Mouse (Mus musculus): ENCODE measurements around the gene Trappc1.
"Not testable (repeated sequence)": the region's sequence is repeated elsewhere in the genome, so short reads cannot be mapped to it uniquely, and the experiment has no call there.

The Trappc1 gene

DNA sequence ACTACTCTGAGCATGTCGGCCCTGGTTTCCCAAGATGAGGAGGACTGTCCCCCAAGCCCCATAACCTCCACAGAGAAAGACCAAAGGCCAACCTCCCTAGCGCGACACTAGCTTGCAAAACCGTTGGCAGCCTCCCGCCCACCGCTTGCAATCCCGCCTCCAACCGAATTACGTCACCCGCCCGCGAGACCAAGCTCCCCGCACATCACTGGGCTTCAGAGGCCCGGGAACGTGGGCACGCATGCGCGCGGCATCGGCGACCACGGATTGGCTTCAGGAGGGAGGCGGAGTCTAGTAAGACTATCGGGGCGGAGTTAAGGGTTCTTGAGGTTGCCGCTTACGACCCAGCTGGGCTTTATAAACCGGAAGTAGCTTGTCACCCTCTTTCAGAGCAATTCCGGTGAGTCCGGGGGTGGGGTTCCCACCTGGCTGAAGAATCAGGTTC is at the start of gene Trappc1, which contains the start of gene Cntrob:
TSS of gene Trappc1 (plus strand) at position 314 of the 445 bp plus-strand sequence.
TSS of gene Cntrob (minus strand) at position 109 of the 445 bp plus-strand sequence.
- DNase-seq: peak; percentile 99

DNA sequence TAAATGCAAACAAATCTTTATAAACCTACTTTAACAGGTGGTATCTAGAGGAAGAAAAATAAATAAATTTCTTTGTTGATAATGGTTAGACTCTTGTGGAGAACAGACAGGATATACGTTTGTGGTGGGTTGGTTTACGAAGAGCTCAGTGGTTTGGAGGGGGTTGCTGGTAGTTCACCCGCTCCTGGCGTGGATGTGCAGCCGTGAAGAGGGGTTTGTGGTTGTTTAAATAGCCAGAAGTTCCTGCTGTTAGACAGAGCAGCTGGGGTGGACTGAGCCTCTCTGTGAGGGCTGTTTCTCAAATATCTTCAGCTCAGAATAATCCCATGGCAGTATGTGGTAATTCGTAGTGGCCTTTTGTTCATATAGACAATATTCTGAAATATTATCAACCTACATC is 48.1 kb upstream of the Trappc1 start:
- no peak for DNase-seq

DNA sequence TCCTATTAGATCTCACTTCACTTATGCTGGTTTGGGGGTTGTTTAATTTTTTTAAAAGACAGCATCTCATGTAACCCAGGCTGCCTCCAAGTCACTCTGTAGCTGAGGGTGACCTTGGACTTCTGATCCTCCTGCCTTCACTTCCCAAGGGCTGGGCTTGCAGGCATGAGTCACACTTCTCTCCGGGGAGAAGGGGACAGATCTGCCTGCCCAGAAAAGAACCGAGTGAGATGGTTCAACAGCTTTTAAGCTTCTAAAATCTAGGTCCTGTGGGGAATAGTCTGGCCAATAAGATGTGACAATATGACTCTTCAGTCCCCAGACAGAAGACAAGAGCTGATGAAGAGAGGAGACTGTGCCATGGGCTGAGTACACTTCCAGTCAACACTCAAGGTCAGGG is 47.7 kb upstream of the Trappc1 start:
- no peak for DNase-seq

DNA sequence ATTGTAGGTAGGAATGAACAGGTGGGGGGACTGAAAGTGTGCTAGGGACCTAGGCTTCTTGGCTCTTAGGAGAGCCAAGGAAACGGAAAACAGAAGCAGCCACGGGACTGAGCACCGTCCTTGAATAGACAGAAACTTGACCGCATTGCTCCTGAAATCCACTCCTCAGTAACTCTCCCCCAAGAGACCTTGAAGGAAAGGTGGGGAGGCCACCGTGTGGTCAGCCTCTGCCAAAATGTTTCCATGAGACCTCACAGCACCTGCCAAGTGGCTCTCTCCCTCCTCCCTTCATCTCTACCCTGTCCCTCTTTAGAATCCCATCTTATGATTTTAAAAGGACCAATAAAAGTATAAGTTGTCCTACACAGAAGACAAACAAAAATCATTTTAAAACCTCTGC is 46.5 kb upstream of the Trappc1 start:
- DNase-seq: no peak

DNA sequence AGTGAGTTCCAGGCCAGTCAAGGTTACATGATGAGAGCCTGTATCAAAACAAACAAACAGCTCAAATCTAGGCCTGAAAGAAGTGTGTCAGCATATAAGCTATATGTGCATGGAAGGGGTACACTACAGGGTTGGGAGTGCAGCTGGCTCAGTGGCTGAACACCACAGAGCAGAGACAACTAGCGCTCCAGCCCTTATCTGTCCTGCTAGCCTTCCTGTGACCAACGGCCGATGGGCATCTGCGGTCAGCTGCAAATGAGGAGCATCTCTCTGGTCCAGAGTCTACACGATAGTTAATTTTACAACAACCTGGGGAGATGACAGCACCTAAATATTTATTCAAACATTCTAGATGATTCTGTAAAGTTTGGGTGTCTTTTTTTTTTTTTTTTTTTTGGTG is 32.7 kb upstream of the Trappc1 start:
- no peak for DNase-seq

DNA sequence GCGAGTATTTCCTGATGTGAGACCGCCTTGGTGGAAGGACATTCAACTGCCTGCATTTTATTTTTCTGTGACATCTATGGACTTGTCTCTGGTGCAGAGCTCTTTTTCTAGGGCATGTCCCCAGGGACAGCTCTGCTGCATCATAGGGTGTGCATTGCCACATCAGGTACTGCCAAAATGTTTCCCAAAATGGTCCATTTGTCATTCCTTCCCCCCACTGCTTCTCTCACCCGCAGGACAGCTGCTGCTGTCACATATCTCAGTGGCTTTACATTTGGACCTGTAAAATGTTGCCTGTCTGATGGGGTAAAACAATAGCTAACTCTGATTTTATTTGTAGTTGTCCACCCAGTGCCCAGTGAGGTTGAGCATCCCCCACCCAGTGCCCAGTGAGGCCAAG is 28.5 kb upstream of the Trappc1 start:
- no peak for DNase-seq

DNA sequence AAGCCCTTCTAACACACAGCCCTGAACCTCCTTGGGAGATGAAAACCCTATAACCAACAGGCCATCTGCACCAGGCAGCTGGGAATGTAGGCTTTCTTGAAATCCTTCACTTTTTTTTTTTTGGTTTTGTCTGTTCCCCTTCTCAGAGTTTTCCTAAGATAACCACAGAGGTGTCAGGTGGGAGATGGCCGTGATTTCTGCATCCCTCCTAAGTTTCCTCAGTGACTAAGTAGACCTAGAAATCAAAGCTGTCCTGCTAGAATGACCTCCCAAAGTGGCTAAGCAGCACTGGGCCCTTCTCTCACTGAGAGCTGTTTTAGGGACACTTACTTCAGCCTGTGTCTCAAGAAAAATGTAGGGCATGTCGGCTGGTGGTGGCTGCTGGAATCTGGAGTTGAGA is 26.0 kb upstream of the Trappc1 start:
- no peak for DNase-seq

DNA sequence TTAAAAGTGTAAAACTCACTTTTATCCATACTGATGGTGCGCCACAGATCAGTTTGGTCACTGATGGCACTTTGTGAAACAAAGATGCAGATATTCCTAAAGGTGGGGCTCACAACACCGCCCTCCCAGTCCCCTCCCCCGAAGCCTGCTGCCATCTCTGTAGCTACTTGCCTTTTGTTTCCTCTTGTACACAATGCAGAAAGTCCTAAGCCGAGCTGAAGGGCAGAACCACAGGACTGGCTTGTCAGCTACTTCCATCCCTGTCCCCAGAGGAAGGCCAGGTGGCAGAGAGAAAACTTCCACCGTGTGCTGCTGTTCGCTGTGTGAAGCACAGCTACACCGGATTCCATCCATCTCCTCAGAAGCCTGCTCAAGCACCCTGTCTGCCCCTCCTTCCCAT is 25.5 kb upstream of the Trappc1 start:
- DNase-seq: no peak

DNA sequence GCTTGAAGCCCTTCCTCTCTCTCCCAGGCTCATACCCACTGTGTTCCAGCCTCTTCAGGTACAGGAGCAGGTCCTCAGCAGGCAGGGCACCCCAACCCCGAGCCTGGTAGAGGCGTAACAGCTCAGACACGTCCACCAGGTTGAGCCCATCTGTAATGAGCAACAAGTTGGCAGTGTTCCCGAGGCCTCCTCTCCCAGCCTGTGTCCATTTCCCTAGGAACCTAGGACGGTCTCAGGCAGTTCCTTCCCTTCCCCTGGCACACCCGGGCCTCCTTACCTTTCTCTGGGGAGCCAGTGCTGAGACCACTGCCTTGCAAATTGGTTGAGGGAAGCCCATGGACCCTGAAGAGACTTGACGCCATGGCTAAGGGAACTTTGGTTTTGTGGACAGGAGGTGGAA is 21.0 kb upstream of the Trappc1 start:
- DNase-seq: no peak

DNA sequence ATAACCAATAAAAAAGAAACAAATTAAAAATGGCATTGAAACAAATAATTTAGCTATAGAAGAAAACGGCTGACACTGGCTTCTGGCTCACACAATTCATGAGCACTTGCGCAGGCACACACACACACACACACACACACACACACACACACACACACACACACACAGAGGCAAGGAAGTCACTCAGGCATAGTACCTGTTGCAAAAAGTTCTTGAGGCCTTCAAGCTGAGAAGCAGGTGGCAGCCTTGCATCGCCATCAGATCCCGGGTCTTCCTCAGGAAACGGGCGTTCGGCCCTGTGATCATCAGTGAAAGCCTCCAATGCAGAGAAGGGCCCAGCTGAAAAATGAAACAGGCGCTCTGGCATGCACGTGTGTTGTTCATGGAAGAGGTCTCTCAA is 18.5 kb upstream of the Trappc1 start:
- no peak for DNase-seq

DNA sequence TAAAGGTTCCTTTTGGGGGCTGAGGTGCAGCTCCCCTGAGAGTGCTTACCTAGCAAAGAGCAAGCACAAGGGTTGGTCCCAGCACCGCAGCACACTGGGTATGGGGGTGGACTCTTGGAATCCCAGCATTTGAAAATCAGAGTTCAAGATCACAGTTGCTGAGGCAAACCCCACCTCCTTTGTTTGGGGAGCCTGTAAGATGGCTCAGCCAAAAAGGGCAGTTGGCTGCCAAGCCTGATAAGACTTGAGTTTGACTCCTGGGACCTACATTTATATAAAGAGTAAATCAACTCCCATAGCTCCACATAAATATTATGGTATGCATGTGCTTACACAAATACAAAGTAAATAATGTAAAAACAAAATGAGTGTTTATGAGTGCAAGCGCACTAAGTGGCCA is 17.7 kb upstream of the Trappc1 start:
- no peak for DNase-seq

DNA sequence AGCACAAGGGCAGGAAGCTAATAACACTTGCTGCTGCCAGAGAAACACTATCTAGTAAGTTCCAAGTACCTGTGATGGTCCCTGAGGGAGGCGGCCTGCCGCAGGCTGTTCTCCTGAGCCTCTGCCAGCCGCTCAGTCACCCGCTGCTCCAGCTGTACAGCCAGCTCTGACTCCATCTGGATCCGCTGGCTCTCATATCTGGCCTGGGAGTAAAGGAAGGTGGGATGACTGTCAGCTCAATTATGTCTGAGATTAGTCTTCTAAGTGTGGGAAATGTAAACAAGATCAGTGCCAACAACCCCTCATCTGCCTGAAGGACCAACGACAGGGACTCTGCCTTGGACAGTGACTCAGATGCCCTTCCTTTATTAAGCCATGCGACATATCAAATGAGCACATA is 12.5 kb upstream of the Trappc1 start:
- no peak for DNase-seq

DNA sequence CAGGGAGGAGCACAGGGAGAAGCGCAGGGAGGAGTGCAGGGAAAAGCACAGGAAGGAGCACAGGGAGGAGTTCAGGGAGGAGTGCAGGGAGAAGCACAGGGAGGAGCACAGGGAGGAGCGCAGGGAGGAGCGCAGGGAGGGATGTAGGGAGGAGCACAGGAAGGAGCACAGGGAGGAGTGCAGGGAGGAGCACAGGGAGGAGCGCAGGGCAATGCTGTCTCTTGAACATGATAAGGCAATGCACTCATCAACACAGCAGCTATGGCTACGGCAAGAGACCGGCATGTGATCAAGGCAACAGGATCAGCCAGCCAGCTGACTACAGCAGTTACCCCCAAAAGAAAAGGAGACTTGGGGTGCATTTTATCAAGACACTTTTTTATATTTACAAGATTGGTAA is 7.4 kb upstream of the Trappc1 start:
- no peak for DNase-seq

DNA sequence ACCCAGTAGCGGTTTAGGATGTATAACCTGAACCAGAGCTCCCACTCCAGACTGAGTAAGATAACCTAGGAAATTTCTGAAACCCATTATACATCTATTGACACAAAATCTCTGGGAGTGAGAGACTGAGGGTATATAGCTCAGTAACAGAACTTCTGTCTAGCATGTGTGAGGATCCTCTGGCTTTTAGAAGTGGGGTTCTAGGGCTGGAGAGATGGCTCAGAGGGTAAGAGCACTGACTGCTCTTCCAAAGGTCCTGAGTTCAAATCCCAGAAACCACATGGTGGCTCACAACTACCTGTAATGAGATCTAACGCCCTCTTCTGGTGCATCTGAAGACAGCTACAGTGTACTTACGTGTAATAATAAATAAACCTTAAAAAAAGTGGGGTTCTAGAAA is 5.8 kb upstream of the Trappc1 start:
- not testable (repeated sequence) for DNase-seq

DNA sequence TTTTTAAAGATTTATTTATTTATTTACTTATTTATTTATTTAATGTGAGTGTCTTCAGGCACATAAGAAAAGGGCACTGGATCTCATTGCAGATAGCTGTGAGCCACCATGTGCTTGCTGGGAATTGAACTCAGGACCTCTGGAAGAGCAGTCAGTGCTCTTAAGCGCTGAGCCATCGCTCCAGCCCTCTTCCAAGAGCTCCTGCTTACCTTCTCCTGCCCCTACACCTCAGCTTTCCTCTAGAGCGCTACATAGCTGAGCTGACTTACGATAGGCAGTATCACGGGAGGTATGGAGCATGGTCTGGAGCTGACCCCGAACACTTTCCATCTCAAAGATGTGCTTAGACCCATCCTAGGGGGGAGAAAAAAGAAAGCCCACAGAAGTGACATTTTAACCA is 2.2 kb upstream of the Trappc1 start:
- DNase-seq: no peak

DNA sequence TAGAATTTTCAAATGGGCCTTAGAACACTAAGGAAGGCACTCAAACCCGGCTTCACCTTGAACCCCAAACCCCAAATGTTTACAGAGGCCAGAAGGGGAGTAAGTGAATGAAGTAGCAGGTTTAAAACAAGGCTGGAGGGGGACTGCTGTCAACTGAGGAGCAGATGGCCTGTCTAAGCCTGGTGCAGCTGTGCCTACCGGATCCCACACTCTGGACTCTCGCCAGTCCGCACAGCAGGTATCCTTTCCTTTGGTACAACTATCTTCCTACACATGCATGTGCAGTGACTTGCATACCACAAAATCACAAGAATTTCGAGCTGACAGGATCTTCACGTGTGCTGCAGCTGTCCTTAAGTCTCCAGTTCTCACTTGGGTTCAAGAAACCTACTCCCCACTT is 1.8 kb upstream of the Trappc1 start:
- no peak for DNase-seq

DNA sequence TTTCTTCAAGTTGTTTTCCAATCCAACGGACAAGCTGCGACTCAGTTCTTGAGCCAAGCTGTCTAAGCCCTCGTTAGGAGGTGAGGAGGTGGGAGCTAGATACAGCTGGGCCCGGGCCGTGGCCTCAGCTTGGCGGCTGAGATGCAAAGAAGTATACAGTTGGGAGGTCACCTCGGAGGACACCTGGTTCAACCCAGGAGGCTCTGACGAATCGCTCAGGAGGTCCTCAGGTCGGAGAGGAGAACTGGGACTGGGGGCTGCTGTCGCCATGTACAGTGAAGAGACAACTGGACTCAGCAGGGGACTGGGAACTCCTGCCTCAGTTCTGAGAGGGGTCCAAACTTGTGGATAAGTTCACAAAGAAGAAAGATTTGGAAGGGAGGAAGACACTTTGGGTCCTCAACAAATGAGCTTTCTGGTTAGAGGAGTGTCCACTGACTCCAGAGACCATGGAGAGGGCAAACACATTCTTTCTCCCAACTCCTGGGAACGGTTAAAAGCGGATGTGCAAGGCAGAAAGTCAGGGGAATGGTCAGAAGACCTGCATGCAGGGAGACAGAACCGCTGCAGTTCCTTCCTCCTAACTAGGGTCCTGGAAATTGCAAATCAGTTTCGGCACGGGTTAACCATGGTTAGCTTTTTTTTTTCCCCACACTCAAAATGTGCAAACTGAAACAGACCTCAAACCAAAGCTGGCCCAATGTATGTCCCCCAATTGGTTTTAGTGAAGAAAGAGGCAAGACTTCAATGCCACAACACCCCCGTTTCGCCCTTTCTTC is 898 bp upstream of the Trappc1 start:
- DNase-seq: peak; percentile 31

DNA sequence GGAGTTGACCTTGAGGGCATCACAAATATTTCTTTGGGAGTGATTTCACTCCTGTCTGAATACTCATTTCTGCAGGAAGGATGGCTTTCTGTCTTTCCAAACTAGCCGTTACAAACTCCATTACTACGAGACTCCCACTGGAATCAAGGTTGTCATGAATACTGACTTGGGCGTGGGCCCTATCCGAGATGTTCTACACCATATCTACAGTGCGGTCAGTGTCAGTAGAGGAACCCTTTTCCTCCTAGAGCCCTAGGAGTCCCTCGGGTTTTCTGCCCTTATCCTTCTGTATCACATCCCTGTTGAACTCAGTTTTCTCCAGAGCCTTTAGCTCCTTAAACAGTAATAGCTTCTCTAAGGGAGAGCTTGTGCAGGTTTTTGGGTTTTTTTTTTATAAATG is 969 bp downstream of the Trappc1 start:
- no peak for DNase-seq

DNA sequence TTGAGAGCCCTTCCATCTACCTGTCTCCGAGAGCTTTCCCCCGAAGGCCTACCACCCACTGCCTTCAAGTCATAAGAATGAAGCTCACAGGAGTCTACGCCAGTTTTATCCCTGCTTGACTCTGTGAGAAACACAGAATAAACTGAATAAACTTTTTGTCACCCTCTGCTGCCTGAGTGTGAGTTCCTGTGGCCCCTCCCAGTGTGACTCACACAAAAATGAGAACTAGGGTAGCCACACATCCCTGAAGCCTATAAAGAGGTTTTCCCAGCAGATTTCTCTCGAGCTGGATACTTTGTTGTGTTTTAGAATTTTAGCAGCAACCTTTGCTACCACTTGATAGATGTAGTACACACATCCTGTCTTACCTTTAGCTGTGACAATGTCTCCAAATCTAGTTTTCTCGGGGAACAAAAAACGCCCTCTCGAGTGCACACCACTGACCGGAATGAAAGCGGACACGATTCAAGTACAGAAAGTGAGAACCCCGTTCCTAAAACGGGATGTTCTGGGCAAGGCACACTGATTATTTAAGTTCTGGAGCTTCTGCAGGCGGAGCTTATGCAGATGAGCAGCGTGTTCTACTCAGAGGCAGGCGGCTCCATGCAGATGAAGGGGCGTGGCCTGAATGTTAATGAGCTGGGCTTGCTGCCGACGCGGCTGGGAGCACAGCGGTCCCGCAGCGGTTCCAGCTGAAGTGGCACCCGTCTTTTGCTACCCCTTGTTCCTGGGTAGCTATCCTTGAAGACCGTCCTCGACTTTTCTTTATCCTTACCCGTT is 2.0 kb downstream of the Trappc1 start, which contains the start of gene Kcnab3:
TSS of gene Kcnab3 (plus strand) at position 631 of the 780 bp plus-strand sequence.
- peak; percentile 94 for DNase-seq

DNA sequence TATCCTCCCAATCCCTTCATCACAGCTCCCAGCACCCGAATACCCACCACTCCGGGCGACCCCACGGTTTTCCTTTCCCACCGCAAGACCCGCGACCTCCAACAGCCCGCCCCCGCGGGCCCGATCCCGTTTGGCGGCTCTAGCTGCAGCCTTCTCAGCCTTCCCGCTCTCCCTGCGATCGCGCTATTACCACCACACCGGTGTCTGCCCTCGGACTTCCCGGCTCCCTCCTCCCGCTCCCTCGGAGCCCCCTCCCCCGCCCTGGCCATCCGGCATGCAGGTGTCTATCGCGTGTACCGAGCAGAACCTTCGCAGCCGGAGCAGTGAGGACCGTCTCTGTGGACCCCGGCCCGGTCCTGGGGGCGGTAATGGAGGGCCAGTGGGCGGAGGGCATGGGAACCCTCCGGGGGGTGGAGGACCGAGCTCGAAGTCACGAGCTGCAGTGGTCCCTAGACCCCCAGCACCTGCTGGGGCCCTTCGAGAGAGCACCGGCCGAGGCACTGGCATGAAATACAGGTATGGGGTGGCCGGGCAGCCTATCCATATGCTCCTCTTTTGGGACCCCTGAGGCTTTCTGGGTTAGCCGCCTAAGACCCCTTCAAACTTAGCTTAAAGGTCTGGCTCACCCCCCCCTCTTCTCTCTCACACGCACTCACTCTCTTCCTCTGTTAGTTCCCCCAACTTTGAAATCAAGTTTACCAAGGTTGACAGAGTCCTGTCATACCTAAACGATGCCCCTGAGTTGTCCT is 2.8 kb downstream of the Trappc1 start:
- DNase-seq: peak; percentile 35

DNA sequence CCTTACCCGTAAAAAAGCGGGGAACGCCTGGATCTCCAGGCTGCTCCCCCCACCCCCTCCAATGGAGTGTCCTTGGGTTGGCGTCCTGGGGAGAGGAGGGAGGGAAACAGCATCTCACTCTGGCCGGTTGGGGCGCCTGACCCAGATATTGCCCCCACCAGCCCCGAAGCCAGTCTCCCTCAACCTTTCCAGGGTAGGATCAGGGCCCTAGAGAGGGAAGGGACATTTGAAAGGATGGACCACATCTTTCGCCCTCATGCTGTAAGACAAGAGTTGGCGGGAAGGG is 3.3 kb downstream of the Trappc1 start:
- DNase-seq: no peak

DNA sequence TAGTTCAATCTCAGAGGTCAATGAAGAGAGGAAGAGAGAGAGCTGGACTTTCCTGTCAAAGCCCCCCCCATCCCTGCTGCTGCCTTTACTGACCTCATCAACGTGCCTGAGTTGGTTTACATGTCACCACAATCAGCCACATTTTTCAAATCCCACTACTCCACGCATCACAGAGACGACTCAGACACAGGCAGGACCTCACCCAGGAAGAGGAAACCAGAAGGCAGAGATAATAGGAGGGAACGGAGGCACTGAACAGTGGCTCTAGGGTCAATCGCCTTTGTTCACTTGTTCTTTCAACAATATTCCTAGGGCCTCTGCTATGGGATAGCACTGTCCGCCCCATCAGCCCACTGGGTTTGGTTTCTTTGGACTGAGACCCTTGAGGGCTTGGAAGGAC is 3.9 kb downstream of the Trappc1 start:
- no peak for DNase-seq

DNA sequence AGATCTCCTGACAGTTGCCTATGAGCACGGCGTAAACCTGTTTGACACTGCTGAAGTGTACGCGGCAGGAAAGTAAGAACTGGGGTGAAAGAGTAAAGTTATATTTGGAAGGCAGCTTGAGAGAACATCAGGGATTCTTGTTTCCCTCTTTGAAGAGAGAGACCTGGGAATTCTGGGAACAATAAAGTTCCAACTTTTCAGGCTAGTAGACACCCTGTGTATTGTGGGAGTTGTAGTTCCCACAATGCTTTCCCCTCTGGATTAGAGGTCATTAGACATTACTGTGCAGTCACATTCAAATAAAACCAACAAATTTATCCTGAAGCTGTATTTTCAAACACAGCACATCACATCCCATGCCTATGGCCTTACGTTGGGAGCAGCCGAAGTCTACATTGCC is 4.7 kb downstream of the Trappc1 start:
- no peak for DNase-seq

DNA sequence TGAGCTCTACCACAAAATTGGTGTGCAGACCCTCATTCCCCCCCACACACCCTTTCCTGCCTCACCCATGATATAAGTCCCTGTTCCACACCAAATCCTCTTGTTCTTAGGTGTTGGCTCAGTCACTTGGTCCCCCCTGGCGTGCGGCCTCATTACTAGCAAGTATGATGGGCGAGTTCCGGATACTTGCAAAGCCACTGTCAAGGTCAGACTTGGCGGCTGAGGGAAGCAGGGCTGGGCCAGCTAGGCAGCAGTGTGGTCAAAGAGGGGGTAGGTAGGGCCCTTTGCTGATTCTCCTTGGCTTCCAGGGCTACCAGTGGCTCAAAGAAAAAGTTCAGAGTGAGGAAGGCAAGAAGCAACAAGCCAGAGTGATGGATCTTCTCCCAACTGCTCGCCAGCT is 7.4 kb downstream of the Trappc1 start:
- DNase-seq: no peak

All from embryo, embryonic 11 days (tissue).